Mouse (Mus musculus) limb, embryonic 15.5 days (tissue): ENCODE results near the gene Cyp4a29. TPM values are rescaled to one million over a fixed set of nuclear protein-coding genes. Genes with fewer than 3 reads are reported as not detected.
A peak's percentile ranks its signal among the peaks of the same experiment; 100 is the strongest.
"Not testable (repeated sequence)": the region's sequence is repeated elsewhere in the genome, so short reads cannot be mapped to it uniquely, and the experiment has no call there.

ENCODE experiments used
- ATAC-seq: fragments of 200-750 bp; cut with Nextera tagmentation; 2 replicates; pipeline ENCODE4 v1.8.0; 2017; ENCODE audit warnings: low read depth, moderate TSS enrichment; ENCODE audit not compliant: insufficient number of reproducible peaks, low FRiP score, low TSS enrichment
- H3K27ac ChIP-seq: fragments of 300-500 bp; sonication (generic); 2 replicates; pipeline ENCODE4 v1.5.1; 2015; ENCODE audit warnings: moderate library complexity, mild to moderate bottlenecking, inconsistent platforms
- H3K27me3 ChIP-seq: fragments of 300-500 bp; sonication (generic); 2 replicates; pipeline ENCODE4 v1.6.1; 2015; ENCODE audit warnings: inconsistent platforms
- H3K36me3 ChIP-seq: fragments of 300-500 bp; sonication (generic); 2 replicates; pipeline ENCODE4 v1.6.1; 2015; ENCODE audit warnings: inconsistent platforms
- H3K4me1 ChIP-seq: fragments of 300-500 bp; sonication (generic); 2 replicates; pipeline ENCODE4 v1.6.1; 2015; ENCODE audit warnings: inconsistent platforms
- H3K4me2 ChIP-seq: fragments of 300-500 bp; sonication (generic); 2 replicates; pipeline ENCODE4 v1.6.1; 2015; ENCODE audit warnings: mild to moderate bottlenecking, inconsistent platforms
- H3K4me3 ChIP-seq: fragments of 300-500 bp; sonication (generic); 2 replicates; pipeline ENCODE4 v1.5.1; 2015; ENCODE audit warnings: mild to moderate bottlenecking, inconsistent platforms
- H3K9ac ChIP-seq: fragments of 300-500 bp; sonication (generic); 2 replicates; pipeline ENCODE4 v1.6.1; 2015; ENCODE audit warnings: inconsistent platforms
- H3K9me3 ChIP-seq: fragments of 300-500 bp; sonication (generic); 2 replicates; pipeline ENCODE4 v1.6.1; 2016; ENCODE audit warnings: inconsistent platforms
- WGBS: fragments of 180-500 bp; shearing (Covaris S2); methylation state at CpG from one replicate; pipeline ENCODE4 v1.1.7; 2015; 5-methylcytosine and 5-hydroxymethylcytosine counted together
- polyA plus RNA-seq: library from polyadenylated mRNA; unstranded; fragments of >200 nt; fragmentation: Nextera tagmentation; extraction: Ambion mirVana; gene quantifications from 2 replicates; pipeline ENCODE4 v1.2.1, GENCODE M21; 2015

Gene Cyp4a29
- polyA plus RNA-seq, result 0.22 TPM in 1 of 2 replicates, not detected in the other

DNA sequence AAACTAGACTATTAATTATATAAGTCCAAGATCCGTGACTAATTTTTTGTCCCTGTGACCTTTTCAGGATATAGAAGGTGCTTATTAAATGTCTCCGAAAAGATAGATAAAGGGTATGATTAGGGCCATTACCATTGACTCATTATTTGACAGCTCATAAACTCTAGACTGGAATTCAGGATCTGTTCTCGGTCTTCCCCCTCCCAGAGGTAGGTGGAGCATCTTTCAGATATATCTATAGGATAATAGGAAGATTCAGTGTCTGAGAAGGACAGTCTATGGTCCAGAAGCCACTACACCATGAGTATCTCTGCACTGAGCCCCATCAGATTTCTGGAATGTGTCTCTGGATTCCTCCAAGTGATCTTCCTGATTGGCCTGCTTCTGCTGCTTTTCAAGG, at the start of gene Cyp4a29:
Gene Cyp4a29 (plus strand): TSS at position 301 of the 400 bp plus-strand sequence.
- 76% methylated on average over 3 of the region's 3 CpGs for WGBS
- no peaks in the 10 kb centered on the region for H3K4me1 ChIP-seq
- no peaks in the 10 kb centered on the region for H3K36me3 ChIP-seq
- ATAC-seq, result no peak
- no peak within 1 kb of the TSS for H3K4me3 ChIP-seq
- no peak within 1 kb of the TSS for H3K4me2 ChIP-seq
- no peaks in the 10 kb centered on the region for H3K9me3 ChIP-seq
- H3K27ac ChIP-seq, result no peak within 1 kb of the TSS
- H3K9ac ChIP-seq, result no peak within 1 kb of the TSS
- H3K27me3 ChIP-seq, result no peaks in the 10 kb centered on the region

DNA sequence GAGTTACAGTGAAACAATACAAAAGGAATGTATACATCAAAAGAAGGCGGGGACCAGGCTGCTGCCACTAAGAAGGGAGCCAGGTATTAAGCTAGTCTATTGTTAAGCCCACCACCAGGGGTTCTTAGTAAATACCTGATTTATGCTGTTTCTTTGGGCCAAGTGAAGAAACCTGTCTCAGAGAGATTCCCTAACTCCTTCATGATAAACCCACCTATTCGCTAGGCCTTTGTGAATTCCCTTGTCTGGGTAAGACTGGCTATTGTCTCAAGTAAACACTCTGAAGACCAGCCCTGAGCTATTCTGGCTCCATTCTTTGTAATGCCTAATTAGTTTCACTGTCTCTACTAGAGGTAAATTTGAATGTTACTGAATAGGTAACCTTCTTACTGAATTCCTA, 9.0 kb upstream of the Cyp4a29 start:
- H3K9ac ChIP-seq, H3K4me1 ChIP-seq, ATAC-seq, H3K27me3 ChIP-seq, H3K27ac ChIP-seq, H3K4me3 ChIP-seq, H3K4me2 ChIP-seq, H3K36me3 ChIP-seq, H3K9me3 ChIP-seq: not testable (repeated sequence)
- 87% methylated on average over 2 of the region's 2 CpGs for WGBS

DNA sequence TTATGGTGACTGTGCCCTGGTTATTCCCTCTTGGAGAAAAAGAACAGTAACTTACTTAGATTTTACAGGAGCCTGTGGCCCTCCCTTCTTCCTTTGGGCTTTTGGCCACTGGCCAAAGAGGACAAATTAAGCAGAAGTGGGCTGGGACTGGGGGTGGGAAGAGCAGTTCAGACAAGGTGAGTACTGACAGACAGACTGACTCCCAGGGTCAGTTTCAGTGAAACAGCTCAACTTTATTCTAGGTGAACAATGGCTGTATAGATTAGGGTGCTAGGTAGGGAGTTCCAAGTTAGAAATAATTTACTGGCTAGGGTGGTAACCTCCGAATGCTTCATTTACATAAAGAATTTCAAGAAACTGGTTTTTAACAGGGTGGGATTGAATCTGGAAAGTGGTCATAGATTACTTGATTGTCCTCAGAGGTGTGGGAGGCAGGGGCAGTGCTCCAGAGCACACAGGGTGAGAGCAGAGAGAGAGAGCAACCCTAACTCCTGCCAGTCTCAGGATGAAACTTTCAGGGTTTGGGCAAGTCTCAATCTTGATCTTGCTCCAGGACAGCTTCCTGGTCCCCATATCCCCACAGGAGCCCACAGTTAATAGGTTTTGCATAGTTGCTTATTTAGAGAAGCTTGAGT, 5.3 kb upstream of the Cyp4a29 start:
- no peaks in the 10 kb centered on the region for H3K9me3 ChIP-seq
- WGBS, result 44% methylated on average over 1 of the region's 1 CpGs
- H3K4me1 ChIP-seq, result no peaks in the 10 kb centered on the region
- H3K4me3 ChIP-seq, result no peak overlapping the region
- no peaks in the 10 kb centered on the region for H3K36me3 ChIP-seq
- H3K27me3 ChIP-seq, result no peaks in the 10 kb centered on the region
- H3K27ac ChIP-seq, result no peak overlapping the region
- H3K4me2 ChIP-seq, result no peak overlapping the region
- no peak overlapping the region for H3K9ac ChIP-seq
- peak; percentile 76 for ATAC-seq

DNA sequence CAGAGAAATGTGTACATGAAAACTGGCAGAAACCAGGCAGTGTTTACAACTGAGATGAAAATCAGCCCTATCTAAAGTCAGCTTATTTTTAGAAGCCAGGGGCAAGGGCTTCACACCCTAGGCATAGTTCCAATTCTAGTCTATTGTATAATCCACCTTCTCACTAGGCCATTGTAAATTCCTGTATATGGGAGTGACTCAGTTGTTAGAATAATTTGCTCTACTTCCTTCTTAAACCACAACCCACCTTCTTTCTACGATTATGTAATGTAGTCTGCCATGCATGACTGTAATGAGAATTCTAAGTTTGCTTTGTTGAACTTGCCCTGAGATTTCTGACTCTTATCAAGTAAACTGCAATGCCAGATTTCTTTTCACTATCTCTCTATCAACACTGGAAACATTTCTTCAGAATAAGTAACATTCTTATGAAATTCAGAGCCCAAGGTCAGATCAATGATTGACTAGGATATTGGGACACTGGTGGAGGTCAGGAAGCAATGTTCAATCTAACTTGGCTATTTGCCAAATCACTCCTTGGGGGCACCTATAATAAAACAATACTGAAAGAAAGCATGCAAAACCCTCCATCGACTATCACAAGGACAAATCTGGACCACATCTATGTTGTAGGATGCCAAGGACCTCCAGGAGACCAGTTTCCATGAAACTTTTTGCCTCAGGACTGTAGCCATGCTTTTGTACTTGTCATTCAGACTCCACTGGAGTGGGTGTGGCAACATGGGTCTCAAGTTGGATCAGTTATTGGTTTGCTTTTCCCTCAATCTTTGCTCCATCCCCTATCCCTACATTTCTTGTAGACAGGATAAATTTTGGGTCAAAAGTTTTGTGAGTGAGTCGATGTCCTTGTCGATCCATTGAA, 23.0 kb downstream of the Cyp4a29 start:
- WGBS, result 83% methylated on average over 3 of the region's 4 CpGs
- not testable (repeated sequence) for H3K27me3 ChIP-seq, ATAC-seq

DNA sequence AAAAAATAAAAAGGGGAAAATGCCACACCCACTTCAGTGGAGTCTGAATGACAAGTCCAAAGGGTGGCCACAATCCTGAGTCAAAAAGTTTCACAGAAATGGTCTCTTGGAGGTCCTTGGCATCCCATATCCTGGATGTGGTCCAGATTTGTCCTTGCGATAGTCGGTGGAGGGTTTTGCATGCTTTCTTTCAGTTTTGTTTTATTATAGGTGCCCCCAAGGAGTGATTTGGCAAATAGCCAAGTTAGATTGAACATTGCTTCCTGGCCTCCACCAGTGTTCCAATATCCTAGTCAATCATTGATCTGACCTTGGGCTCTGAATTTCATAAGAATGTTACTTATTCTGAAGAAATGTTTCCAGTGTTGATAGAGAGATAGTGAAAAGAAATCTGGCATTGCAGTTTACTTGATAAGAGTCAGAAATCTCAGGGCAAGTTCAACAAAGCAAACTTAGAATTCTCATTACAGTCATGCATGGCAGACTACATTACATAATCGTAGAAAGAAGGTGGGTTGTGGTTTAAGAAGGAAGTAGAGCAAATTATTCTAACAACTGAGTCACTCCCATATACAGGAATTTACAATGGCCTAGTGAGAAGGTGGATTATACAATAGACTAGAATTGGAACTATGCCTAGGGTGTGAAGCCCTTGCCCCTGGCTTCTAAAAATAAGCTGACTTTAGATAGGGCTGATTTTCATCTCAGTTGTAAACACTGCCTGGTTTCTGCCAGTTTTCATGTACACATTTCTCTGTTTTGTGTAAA, 36.5 kb downstream of the Cyp4a29 start:
- not testable (repeated sequence) for H3K27me3 ChIP-seq, H3K27ac ChIP-seq, H3K9me3 ChIP-seq, H3K4me2 ChIP-seq, H3K36me3 ChIP-seq, H3K4me1 ChIP-seq, ATAC-seq, H3K9ac ChIP-seq, H3K4me3 ChIP-seq
- 80% methylated on average over 2 of the region's 3 CpGs for WGBS

More for the DNA sequence above, 23.0 kb downstream of the Cyp4a29 start:
- not testable (repeated sequence) for H3K4me2 ChIP-seq, H3K4me1 ChIP-seq, H3K36me3 ChIP-seq, H3K27ac ChIP-seq, H3K9me3 ChIP-seq, H3K4me3 ChIP-seq, H3K9ac ChIP-seq

DNA sequence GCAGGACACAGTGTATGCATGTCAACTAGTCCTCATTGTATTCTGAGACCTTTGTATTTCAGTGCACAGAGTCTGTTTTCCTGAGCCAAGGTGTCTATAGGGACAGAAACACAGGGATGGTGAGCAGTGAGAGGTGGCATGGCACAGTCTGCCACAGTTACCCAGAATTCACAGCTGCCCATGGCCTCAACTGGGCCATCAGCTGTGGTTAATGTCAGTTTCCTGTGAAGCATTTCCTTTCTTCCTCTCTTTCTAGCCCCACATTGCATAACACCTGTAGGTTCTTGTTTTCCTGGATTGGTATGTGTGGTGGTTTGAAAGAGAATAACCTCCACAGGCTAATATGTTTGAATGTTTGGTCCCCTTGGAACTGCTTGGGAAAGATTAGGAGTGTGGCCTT, 38.5 kb downstream of the Cyp4a29 start:
- ATAC-seq, result no peak
- Histone ChIP-seq H3K27me3 (no peaks in the 10 kb centered on the region), H3K9ac (no peak overlapping the region), H3K36me3 (no peaks in the 10 kb centered on the region), H3K4me3 (no peak overlapping the region), H3K9me3 (no peaks in the 10 kb centered on the region), H3K27ac (no peak overlapping the region), H3K4me2 (peak overlapping the region; percentile 40; the same call in 1 of the 2 replicates), H3K4me1 (no peaks in the 10 kb centered on the region)

DNA sequence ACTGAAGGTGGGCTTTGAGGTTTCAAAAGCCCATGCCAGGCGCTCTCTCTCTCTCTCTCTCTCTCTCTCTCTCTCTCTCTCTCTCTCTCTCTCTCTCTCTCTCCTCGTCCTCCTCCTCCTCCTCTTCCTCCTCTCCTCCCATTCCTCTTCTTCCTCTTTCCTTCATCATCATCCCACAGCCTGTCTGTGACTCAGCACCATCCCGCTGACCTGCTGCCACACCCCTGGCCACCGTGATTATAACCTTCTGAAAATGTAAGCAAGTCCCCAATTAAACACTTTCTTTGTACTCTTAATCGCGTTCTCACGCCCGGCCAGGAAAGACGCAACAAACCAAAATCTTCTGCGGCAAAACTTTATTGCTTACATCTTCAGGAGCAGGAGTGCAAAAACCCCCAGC, 38.9 kb downstream of the Cyp4a29 start:
- WGBS, result 22% methylated on average over 10 of the region's 10 CpGs
- Histone ChIP-seq H3K4me2 (peak overlapping the region; percentile 40), H3K4me3 (peak overlapping the region; percentile 28)
- H3K27ac ChIP-seq, H3K36me3 ChIP-seq, H3K9ac ChIP-seq, H3K9me3 ChIP-seq, H3K27me3 ChIP-seq, ATAC-seq, H3K4me1 ChIP-seq: not testable (repeated sequence)

DNA sequence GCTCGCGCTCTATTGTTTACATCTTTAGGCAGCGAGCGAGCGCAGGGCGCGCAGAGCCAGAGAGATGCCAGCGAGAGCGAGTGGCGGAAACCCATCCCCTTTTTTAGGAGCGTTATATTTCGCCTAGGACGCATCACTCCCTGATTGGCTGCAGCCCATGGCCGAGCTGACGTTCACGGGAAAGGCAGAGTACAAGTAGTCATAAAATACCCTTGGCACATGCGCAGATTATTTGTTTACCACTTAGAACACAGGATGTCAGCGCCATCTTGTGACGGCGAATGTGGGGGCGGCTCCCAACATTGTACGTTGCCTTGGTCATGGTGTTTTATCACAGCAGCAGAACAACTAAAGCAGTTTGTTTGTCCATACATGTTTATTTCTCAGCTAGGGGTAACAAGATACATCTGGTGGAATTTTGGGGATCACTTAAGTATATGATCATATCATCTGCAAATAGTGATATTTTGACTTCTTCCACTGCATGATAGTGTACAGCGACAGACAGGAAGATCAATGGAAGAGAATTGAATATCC, 39.4 kb downstream of the Cyp4a29 start:
- not testable (repeated sequence) for H3K4me1 ChIP-seq, H3K36me3 ChIP-seq, H3K27ac ChIP-seq, H3K9me3 ChIP-seq, H3K9ac ChIP-seq, ATAC-seq, H3K27me3 ChIP-seq
- H3K4me3 ChIP-seq, result peak overlapping the region; percentile 28
- H3K4me2 ChIP-seq, result peak overlapping the region; percentile 40
- 15% methylated on average over 23 of the region's 23 CpGs for WGBS

DNA sequence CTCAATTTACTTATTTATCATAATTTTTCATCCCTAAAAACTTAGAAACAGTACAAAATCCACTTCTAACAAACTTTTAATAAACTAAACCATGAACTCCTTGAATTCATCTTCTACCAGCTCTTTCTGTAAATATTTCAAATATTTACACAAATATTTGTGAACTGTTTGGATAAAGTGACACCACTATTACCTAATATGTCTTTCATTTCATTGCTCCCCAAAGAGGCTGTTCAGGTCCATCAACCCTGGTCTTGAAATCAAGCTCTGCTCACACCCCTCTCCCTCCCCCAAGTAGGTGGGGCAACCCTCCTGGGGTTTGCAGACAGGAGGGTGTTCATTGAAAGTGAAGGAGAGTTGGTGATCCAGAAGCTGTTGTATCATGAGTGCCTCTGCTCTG, 56.9 kb downstream of the Cyp4a29 start, which contains the start of gene Cyp4a12a:
Gene Cyp4a12a (plus strand): TSS at position 301 of the 400 bp plus-strand sequence.
- ATAC-seq, result not testable (repeated sequence)

More for the DNA sequence above, 56.9 kb downstream of the Cyp4a29 start, which contains the start of gene Cyp4a12a:
- H3K4me1 ChIP-seq, H3K36me3 ChIP-seq, H3K4me3 ChIP-seq, H3K9me3 ChIP-seq, H3K27me3 ChIP-seq, H3K27ac ChIP-seq, H3K4me2 ChIP-seq, H3K9ac ChIP-seq: not testable (repeated sequence)
